Mouse (Mus musculus): ENCODE data around the gene Phkg2.
A peak's percentile ranks its signal among the peaks of the same experiment; 100 is the strongest.

Gene Phkg2

DNA sequence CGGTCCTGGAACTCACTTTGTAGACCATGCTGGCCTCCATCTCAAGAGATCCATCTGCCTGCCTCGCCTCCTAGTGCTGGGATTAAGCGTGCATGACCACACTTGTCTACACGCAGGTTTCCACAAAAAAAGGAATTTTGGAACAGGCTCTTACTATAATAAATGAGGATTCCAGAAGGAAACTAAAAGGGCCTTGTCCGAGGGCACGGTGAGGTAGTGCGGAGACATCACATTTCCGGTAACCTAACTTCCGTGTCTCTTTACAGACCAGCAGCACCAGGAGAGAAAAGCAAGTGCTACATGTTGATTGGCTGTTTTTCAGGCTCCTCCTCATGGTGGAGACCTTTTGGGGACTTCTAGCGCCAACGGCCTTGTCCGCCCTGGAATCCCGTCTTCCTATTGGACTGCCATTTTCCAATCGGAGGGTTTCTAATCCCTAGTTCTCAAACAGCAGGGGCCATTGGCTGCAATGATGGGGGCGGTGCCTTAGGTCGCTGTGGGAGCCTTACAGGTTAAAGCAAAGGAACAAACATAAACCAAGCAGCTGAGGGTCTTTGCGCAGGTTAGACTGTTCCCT lies at the start of gene Phkg2:
Phkg2 (plus strand) TSS at position 446 of the 577 bp plus-strand sequence.
- peak; percentile 85 to 91 for DNase-seq (ENCODE audit: low spot score in 2 of 2)

DNA sequence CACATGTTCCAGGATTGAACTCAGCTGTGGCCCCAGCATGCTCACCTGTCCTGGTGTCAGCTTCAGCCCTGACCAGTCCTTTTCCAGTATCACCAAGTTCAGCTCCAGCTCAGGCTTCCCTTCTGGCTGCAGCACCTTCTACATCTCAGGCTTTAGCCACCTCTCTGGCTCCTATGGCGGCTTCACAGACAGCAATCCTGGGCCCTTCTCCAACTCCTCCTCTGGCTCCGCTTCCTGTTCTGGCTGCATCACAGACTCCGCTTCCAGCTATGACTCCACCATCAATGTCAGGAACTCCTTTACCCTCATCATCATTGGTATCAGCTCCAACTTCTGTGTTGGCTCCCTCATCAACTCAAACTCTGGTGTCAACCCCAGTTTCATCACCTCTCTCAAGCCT lies 31.5 kb upstream of the Phkg2 start:
- DNase-seq (ENCODE audit: low spot score in 2 of 2), result no peak

DNA sequence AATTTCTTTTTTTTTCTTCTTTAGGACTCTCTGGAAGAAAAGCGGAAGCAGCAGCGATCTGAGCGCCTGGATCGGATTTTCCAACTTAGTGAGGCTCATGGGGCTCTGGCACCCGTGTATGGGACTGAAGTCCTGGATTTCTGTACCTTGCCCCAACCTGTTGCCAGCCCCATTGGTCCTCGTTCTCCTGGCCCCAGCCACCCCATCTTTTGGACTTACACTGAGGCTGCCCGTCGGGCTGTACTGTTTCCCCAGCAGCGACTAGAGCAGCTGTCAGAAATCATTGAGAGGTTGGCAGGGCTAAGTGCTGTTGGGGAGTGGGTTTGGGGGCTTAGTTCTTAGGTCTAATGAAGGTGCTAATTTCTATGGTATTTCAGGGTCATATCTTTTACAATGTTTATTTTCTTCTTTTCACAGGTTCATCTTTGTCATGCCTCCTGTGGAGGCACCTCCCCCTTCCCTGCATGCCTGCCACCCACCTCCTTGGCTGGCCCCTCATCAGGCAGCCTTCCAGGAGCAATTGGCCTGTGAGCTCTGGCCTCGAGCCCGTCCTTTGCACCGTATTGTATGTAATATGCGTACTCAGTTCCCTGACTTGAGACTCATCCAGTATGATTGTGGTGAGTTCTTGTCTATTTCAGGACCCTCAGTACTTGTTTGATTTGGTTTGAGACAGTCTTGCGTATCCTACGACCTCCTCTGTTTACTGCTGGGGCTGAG lies 23.9 kb upstream of the Phkg2 start:
- DNase-seq (ENCODE audit: low spot score in 2 of 2), result no peak

DNA sequence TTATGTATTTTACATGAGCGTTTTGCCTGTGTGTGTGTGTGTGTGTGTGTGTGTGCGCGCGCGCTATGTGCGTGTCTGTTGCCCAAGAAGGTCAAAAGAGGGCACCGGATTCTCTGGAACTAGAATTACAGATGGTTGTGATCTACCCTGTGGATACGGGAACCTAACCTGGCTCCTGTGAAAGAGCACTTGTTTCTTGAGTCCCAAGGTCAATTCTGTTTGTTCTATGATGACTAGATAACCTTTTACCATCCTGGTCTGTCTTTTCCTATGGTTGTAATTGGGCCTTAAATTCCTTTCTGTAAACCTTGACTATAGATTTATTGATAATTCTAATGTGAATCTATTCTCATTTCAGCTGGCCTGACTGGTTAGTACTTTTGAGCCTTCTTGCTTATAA lies 21.6 kb upstream of the Phkg2 start:
- no peak for DNase-seq (ENCODE audit: low spot score in 2 of 2)

DNA sequence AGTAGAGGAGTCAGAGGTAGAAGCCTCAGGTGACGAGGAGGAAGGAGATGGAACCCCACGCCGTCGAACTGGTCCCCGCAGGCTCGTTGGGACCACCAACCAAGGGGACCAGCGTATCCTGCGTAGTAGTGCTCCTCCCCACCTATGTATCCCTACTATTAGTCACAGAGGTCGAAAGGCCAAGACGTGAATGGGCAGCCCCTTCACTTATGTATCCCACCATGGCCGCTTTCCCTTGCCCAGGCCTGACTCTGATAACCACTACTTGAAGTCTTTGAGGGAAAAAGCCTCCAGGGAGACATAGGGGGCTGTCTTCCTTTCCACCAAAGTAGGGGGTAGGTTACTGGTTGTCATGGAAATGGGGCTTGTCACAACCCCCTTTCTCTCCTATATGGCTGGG lies 12.6 kb upstream of the Phkg2 start:
- DNase-seq (ENCODE audit: low spot score in 2 of 2), result no peak

DNA sequence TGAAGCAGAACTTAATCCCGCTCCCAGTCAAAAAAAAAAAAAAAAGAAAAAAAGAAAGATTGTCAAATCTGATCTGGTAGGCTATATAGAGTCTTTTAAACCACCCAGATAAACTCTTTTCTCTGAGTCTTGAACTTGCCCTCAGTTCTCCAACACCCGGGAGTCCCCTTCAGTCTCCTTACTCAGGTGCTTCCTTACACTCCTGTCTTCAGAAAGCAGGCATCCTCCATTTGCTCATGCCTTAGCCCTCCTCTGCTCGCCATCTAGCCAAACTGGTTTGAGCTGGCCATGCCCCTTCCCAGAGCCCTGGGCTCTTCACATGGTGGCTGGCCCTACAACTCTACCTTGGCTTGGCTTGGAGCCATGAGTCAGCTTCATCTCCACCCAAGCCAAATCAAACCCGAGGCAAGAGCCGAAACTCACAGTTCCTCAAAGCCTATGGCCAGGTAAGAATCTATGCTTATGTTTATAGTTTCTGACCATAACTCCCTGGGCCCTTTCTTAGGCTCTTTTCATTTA lies 11.7 kb upstream of the Phkg2 start, which contains the start of gene Tmem265:
Tmem265 (plus strand) TSS at position 51 of the 519 bp plus-strand sequence.
- DNase-seq (ENCODE audit: low spot score in 2 of 2), result no peak

DNA sequence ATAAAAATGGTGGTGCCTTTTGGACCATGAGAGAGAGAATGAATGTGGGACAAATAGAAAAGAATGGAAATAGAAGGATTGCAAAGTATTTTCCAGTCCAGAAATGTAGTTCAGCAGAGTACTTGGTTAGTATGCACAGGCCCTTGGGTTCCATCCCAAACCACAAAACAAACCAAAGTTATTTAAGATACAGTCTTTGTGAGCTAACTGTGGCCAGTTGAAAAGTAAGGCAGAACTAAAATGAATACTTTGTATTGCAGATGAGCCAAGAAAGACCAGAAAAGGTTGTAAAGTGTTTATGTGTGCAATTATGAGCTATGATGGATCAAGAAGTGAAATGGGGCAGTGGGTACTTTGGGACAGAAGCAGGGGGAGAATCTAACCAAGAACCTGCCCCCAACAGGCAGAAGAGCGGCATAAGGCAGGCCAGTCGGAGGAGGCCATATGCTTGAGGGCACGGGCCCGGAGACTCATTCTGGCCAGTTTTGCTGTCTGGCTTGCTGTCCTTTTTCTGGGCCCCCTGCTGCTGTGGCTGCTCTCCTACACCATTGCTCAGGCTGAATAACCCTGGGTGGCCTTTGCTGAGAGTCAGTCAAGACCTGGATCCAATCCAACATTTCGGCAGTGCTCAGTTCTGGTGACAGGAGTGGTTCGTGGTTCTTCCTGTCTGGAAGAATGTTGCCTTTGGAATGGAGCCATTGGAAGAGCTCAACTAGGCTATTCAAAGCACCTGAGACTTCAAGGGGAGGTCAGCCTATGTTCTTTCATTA lies 8.6 kb upstream of the Phkg2 start:
- DNase-seq (ENCODE audit: low spot score in 2 of 2), result no peak

DNA sequence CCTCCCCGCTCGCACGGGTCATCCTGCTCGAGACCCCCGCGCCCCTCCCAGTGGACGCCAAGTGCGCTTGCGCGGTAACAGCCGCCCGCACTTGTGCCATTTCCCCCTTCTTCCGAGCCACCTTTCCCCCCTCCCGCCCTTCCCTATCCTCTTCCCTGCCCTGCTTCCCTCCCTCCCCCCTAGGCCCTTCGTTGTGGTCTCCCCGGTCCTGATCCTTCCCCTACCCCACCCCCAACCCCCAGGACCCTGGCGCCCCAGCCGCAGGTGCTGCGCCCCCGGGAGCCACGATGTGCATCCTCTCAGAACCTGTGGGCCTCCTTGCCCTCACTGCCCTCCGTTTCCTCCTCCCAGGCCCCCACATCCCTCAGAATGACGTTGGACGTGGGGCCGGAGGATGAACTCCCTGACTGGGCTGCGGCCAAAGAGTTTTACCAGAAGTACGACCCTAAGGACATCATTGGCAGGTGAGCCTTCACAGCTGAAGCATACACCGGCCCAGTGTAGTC lies 416 bp downstream of the Phkg2 start:
- peak; percentile 16 to 31 for DNase-seq (ENCODE audit: low spot score in 2 of 2)

DNA sequence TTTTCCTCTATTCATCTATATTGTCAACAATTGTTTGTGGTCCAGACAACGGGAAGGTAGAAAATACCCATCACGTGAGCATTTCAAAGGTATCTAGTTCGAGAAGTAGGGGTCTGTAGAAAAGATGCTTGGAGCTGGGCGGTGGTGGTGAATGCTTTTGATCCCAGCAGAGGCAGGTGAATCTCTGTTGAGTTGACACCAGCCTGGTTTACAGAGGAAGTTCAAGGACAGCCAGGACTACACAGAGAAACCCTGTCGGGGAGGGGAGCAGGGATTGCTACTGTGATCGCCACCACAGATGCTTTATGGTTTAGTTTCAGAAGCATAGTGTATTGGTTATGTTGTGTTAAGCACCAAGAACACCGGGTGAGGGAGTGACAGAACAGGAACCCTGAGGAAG lies 975 bp downstream of the Phkg2 start:
- DNase-seq (ENCODE audit: low spot score in 2 of 2), result no peak

DNA sequence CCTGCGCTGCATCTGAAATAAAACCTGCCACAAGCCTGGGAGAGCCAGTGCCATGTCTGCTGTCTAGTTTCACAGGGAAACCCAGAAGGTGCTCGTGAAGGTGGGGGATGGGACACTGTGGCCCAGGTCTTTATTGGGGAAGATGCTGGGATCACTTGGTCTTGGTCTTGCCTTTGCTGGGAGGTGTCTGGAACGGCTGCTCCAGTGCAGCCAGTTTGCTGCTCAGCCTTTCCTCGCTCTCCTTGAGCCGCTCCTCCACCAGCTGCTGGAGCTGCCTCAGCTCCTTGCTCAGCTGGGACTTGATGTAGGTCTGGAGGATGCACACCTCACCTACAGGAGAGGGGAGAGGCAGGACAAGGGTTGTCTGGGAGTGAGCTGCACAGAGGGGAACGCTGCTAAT lies 10.1 kb downstream of the Phkg2 start:
- no peak for DNase-seq (ENCODE audit: low spot score in 2 of 2)

DNA sequence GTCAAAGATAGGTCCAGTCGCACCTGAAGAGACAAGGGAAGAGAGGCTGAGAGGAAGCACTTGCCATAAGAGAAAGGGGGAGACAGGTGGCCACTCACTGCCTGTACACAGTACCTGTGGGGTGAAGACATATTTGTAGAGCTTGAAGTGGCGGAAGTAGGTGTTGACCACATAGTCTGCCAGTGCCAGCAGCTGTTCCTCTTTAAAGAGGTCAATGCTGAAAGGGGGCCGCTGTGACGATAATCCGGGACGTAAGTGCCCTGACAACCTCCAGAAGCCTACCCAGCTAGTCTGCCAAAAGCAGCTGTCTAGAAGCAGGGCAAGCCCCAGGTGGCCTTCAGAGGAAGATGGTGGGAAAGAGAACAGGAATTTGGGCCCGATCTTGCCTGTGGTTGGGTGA lies 11.9 kb downstream of the Phkg2 start:
- no peak for DNase-seq (ENCODE audit: low spot score in 2 of 2)

DNA sequence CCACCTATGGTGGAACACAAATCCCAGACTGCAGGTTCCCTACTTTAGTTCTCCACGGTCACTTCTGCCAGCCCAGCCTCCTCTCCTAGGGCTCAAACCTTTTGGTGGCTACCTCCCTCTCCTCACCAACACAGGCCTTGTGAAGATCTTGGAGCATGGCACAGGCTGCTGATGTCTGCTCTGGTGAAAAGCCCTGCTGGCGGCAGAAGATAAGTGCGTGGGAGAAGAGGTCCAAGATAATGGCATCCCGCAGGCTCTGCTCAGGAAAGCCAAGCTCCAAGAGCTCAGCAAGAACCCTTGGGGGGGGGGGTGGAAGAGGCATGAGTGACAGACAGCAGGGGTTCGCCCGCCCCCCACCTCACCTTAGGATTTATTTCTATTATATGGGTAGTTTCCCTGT lies 13.0 kb downstream of the Phkg2 start:
- DNase-seq (ENCODE audit: low spot score in 2 of 2), result no peak

DNA sequence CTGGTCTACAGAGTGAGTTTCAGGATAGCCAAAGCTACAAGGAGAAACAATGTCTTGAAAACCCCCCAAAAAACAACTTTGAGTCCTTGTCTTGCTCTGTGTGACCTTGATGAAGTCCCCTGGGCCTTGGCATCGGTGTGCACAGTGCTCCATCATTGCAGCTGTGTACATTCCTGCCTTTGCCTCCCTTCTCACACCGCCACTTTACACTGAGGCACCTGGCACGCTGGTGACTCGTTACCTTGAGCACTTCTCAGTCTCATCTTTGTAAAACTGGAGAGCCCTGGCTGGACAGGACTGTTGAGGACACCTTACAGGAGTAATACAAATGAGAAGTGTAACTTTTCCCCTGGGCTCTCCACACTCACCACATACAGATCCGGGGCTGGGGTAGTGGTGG lies 14.1 kb downstream of the Phkg2 start:
- no peak for DNase-seq (ENCODE audit: low spot score in 2 of 2)

DNA sequence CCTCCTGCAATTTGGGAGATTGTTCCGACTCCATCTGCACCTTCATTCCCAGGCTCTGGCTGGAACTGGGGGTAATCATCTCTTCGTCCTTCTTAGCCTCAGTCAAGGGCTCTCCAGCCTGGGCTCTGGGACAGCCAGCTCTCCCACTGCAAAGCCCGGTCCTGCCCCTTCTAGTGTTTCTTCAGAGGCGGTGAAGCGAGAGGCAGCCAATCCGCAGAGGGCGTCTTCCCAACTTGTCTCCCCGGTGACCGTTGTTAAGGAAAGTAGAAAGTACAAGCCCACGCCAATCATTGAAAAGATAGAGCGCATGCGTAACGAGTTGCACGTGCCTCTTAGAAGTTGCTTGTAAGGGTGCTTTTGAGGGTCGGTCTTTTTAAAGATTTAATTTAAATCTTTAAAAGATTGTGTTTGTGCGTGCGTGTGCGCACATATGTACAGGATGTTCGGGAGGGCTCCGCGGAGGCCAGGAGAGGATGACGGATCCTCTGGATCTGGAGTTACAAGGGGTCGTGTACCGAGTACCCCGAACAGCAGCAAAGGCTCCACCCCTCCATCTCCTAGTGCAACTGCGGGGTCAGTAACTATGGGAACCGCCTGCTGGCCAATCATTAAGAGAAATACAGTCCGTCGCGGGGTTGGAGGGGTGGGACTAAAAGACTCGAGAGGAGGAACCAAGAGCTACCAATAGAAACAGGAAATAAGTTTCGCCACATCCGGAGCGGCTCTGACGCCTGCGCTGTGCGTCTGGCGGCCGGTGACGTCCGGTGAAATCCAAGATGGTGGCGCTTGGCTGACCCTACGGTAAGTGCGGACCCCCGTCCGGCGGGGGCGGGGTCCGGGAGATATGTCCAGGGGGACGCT lies 15.1 kb downstream of the Phkg2 start, which contains the start of the genes Ccdc189 and Rnf40:
Ccdc189 (minus strand) TSS at position 585 of the 861 bp plus-strand sequence.
Rnf40 (plus strand) TSS at position 757 of the 861 bp plus-strand sequence.
- DNase-seq (ENCODE audit: low spot score in 2 of 2), result peak; percentile 78 to 89

DNA sequence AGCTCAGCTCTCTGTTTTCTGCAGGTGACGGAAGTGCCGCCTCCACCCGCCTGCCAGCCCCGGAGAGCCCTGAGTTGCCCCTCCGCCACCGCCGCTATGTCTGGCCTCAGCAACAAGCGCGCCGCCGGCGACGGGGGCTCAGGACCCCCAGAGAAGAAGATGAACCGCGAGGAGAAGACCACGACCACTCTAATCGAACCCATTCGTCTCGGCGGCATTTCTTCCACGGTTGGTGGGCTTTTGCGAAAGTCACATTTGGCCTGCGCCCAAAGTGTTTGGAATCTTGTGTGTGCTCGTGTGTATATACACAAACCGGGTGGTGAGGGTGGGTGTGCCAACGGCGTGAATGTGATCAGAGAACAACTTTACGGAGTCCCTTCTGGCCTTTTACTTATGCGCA lies 15.8 kb downstream of the Phkg2 start:
- no peak for DNase-seq (ENCODE audit: low spot score in 2 of 2)

DNA sequence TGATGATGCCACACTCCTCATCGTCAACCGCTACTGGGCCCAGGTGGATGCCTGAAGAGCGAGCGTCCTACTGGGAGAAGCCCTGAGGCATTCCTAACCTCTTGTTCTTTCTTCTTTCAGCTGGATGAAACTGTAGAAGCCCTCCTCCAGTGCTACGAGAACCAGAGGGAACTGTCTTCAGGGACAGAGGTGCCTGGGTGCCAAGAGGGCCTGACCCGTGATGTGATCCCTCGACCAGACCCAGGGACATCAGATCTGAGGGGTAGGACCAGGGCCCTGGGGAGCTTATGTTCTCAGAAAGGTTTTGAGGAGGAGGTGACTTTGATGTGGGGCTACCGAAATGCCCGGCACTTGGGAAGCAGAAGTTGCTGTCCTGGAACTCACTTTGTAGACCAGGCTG lies 16.5 kb downstream of the Phkg2 start:
- no peak for DNase-seq (ENCODE audit: low spot score in 2 of 2)

DNA sequence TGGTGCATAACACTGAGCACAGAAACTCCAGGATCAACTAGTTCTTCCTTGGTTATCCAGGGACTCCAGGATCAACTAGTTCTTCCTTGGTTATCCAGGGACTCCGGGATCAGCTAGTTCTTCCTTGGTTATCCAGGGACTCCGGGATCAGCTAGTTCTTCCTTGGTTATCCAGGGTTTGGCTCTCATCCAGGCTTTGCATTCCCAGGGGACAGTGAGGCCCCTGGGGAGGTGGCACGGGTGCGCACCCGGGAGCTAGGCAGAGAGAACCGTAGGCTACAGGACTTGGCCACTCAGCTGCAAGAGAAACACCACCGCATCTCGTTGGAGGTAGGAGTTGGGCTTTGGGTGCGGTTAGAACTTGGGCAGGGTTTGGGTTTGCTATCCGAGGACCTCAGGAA lies 18.0 kb downstream of the Phkg2 start:
- DNase-seq (ENCODE audit: low spot score in 2 of 2), result no peak

DNA sequence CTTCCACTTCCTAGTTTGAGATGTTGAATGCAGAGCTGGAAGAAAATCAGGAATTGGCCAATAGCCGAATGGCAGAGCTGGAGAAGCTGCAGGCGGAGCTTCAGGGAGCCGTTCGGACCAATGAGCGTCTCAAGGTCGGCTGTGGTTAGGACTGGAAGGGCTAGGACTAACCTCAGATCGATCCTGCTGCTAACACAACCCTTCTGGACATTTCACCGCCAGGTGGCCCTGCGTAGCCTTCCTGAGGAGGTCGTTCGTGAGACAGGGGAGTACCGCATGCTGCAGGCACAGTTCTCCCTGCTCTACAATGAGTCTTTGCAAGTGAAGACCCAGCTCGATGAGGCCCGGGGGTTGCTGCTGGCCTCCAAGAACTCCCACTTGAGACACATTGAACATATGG lies 19.4 kb downstream of the Phkg2 start:
- DNase-seq (ENCODE audit: low spot score in 2 of 2), result no peak

DNA sequence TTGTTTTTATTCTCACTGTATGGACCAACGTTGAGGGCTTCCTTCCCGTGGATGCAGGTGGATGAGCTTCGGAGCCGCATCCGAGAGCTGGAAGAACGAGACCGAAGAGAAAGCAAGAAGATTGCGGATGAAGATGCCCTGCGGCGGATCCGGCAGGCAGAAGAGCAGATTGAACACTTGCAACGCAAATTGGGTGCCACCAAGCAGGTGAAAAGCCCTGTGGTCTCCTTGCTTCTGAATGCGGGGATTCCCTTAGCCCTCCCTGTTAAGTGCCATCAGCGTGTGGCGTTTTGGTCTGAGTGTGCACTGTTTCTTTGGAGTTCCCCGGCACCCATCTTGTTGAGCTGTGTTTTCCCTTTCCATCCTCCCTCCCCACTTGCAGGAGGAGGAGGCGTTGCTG lies 23.6 kb downstream of the Phkg2 start:
- DNase-seq (ENCODE audit: low spot score in 2 of 2), result no peak

DNA sequence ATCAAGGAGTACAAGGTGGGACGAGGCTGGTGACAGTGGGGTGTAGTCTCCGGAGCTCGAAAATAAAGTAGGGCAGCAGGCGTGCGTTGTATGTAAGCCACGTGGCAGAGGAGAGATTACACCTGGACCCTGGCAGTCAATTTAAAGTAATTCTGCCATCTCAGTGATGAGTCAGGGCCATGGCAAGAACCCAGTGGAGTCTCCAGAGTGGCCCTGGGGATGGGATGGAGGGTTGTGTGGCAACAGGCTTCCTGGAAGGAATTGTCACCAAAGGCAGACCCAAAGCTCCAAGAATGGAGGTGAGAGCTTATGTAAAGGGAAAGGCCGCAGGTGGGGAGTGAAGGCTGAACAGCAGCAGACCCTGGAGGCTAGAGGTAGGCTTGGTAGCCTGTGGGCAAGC lies 27.5 kb downstream of the Phkg2 start:
- DNase-seq (ENCODE audit: low spot score in 2 of 2), result no peak

DNA sequence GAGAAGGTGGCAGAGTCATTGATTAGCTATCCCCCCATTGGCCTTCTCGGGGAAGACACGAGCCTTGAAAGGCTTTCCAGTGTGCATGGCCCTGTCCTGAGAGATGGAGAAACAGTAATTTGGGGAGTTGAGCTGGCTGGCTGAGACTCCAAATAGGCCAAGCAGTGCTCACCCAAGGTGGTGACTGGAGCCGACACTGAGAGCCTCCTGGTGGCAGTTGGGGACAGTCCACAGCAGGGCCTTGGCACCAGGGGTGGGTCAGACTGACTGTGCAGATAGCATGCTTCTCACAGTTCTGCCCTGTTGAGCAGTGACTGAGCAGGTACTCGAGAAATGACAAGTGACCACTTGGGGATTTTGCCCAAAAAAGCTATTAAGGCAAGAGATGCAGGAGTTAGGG lies 28.6 kb downstream of the Phkg2 start:
- DNase-seq (ENCODE audit: low spot score in 2 of 2), result no peak

Data from thymus, postnatal 10 days (tissue).